Mouse (Mus musculus): ENCODE measurements at regions not wholly inside any gene's neighbourhood (a gene's known extent, or its start where the extent isn't known, plus 50 kb on each side); places are given as distances from the start of the nearest gene placed in this dataset.

- TF ChIP-seq CTCF (IDR thresholded peaks at IDR 0.05; ENCODE audit: insufficient read depth, low read length) = no peak
- TF ChIP-seq POLR2A (IDR thresholded peaks at IDR 0.05; ENCODE audit: borderline replicate concordance, extremely low read depth, low read depth, low read length) = no peak
Measured at GRCm38 (mm10) chr9:93870778-93871177, 667.1 kb downstream of the 1190002N15Rik start.
